Mouse (Mus musculus) forebrain, embryonic 14.5 days (tissue): ENCODE data around the gene Syngr3. TPM values are rescaled to one million over a fixed set of nuclear protein-coding genes. Genes with fewer than 3 reads are reported as not detected.
"Not testable (repeated sequence)": the region's sequence is repeated elsewhere in the genome, so short reads cannot be mapped to it uniquely, and the experiment has no call there.

Experiments used
- ATAC-seq: fragments of 200-750 bp; cut with Nextera tagmentation; 2 replicates; pipeline ENCODE4 v1.8.0; 2017; ENCODE audit warnings: mild to moderate bottlenecking, moderate library complexity
- DNase-seq: peaks from one replicate; pipeline ENCODE4 v3.0.0-alpha.2; 2015; ENCODE audit warnings: low spot score
- H3K27ac ChIP-seq: fragments of 300-500 bp; sonication (generic); 2 replicates; pipeline ENCODE4 v1.5.1; 2014; ENCODE audit warnings: low read depth, mild to moderate bottlenecking, control low read depth, low read length, moderate library complexity
- H3K27me3 ChIP-seq: fragments of 300-500 bp; sonication (generic); replicated peaks from 2 replicates; pipeline ENCODE4 v1.6.1; 2014; ENCODE audit warnings: low read length, control low read depth, mixed read lengths; ENCODE audit not compliant: control insufficient read depth, insufficient read depth
- H3K36me3 ChIP-seq: fragments of 300-500 bp; sonication (generic); 2 replicates; pipeline ENCODE4 v1.6.1; 2014; ENCODE audit warnings: low read length, control low read depth; ENCODE audit not compliant: control insufficient read depth, insufficient read depth
- H3K4me1 ChIP-seq: fragments of 300-500 bp; sonication (generic); 2 replicates; pipeline ENCODE4 v1.6.1; 2014; ENCODE audit warnings: antibody characterized with exemption, low read length, control low read depth; ENCODE audit not compliant: control insufficient read depth, insufficient read depth
- H3K4me2 ChIP-seq: fragments of 300-500 bp; sonication (generic); 2 replicates; pipeline ENCODE4 v1.6.1; 2014; ENCODE audit warnings: mild to moderate bottlenecking, control low read depth, low read length
- H3K4me3 ChIP-seq: fragments of 300-500 bp; sonication (generic); 2 replicates; pipeline ENCODE4 v1.5.1; 2014; ENCODE audit warnings: low read depth, low read length, control low read depth
- H3K9ac ChIP-seq: fragments of 300-500 bp; sonication (generic); 2 replicates; pipeline ENCODE4 v1.6.1; 2014; ENCODE audit warnings: mild to moderate bottlenecking, low read length, control low read depth, moderate library complexity
- H3K9me3 ChIP-seq: fragments of 300-500 bp; sonication (generic); replicated peaks from 2 replicates; pipeline ENCODE4 v1.6.1; 2016; ENCODE audit warnings: low read length, control low read depth, mixed read lengths; ENCODE audit not compliant: control insufficient read depth
- WGBS: fragments of 180-500 bp; shearing (Covaris S2); extraction: QIAGEN DNeasy Blood & Tissue Kit; methylation state at CpG from one replicate; pipeline ENCODE4 v1.1.7; 2014; 5-methylcytosine and 5-hydroxymethylcytosine counted together
- polyA plus RNA-seq: library from polyadenylated mRNA; unstranded; fragments of >200 nt; fragmentation: Nextera tagmentation; extraction: Ambion mirVana; gene quantifications from 2 replicates; pipeline ENCODE4 v1.2.1, GENCODE M21; 2014

The Syngr3 gene
- polyA plus RNA-seq, 1 experiment from 2014 or later: 105 TPM

GRCm38 (mm10) chr17:24676187-24676586 lies 13.6 kb downstream of the Syngr3 start:
- WGBS: 56% methylated on average over 2 of the region's 2 CpGs
- peaks cover 46% of the 10 kb centered on the region for H3K36me3 ChIP-seq
- no peak overlapping the region for H3K9ac ChIP-seq
- H3K9me3 ChIP-seq: no peaks in the 10 kb centered on the region
- H3K4me3 ChIP-seq: no peak overlapping the region
- ATAC-seq (no peak), DNase-seq (peak; percentile 74)
- no peak overlapping the region for H3K4me2 ChIP-seq
- H3K27ac ChIP-seq: no peak overlapping the region
- H3K4me1 ChIP-seq: peaks cover 4% of the 10 kb centered on the region
- no peaks in the 10 kb centered on the region for H3K27me3 ChIP-seq

- peaks cover 14% of the 10 kb centered on the region for H3K4me1 ChIP-seq
- ATAC-seq (no peak), DNase-seq (no peak)
- H3K9ac ChIP-seq: no peak overlapping the region
- H3K27me3 ChIP-seq: no peaks in the 10 kb centered on the region
- WGBS: 80% methylated on average over 7 of the region's 7 CpGs
- peaks cover 27% of the 10 kb centered on the region for H3K36me3 ChIP-seq
- H3K4me3 ChIP-seq: no peak overlapping the region
- no peak overlapping the region for H3K27ac ChIP-seq
- H3K9me3 ChIP-seq: no peaks in the 10 kb centered on the region
- H3K4me2 ChIP-seq: no peak overlapping the region
Observed at GRCm38 (mm10) chr17:24674277-24674676, 15.5 kb downstream of the Syngr3 start.

GRCm38 (mm10) chr17:24672141-24672540 lies 17.6 kb downstream of the Syngr3 start:
- no peak overlapping the region for H3K4me3 ChIP-seq
- no peak overlapping the region for H3K4me2 ChIP-seq
- DNase-seq (no peak), ATAC-seq (no peak)
- H3K27ac ChIP-seq: no peak overlapping the region
- H3K27me3 ChIP-seq: no peaks in the 10 kb centered on the region
- peak overlapping the region; percentile 18; the same call in 1 of the 2 replicates for H3K9ac ChIP-seq
- 38% methylated on average over 5 of the region's 5 CpGs for WGBS
- H3K36me3 ChIP-seq: peaks cover 6% of the 10 kb centered on the region
- H3K4me1 ChIP-seq: peaks cover 18% of the 10 kb centered on the region
- H3K9me3 ChIP-seq: no peaks in the 10 kb centered on the region

GRCm38 (mm10) chr17:24671346-24671745 lies 18.4 kb downstream of the Syngr3 start:
- Histone ChIP-seq H3K4me2 (peak overlapping the region; percentile 84), H3K36me3 (no peaks in the 10 kb centered on the region), H3K9me3 (no peaks in the 10 kb centered on the region), H3K27me3 (no peaks in the 10 kb centered on the region), H3K9ac (peak overlapping the region; percentile 96; the same call in 1 of the 2 replicates), H3K4me3 (no peak overlapping the region), H3K4me1 (peaks cover 18% of the 10 kb centered on the region), H3K27ac (0 out of 2 replicates have a peak overlapping the region, but pooled peaks have one; percentile 27)
- no peak for ATAC-seq
- DNase-seq: no peak
- WGBS: 77% methylated on average over 5 of the region's 5 CpGs

- H3K4me2 ChIP-seq: peak overlapping the region; percentile 84
- peak overlapping the region; percentile 76; the same call in 1 of the 2 replicates for H3K27ac ChIP-seq
- peaks cover 18% of the 10 kb centered on the region for H3K4me1 ChIP-seq
- H3K27me3 ChIP-seq: no peaks in the 10 kb centered on the region
- peak overlapping the region; percentile 96 for H3K9ac ChIP-seq
- H3K9me3 ChIP-seq: no peaks in the 10 kb centered on the region
- peak overlapping the region; percentile 96 for H3K4me3 ChIP-seq
- no peaks in the 10 kb centered on the region for H3K36me3 ChIP-seq
- DNase-seq (no peak), ATAC-seq (no peak)
- 13% methylated on average over 8 of the region's 8 CpGs for WGBS
Observed at GRCm38 (mm10) chr17:24670246-24670844, 19.4 kb downstream of the Syngr3 start.

- Histone ChIP-seq H3K27me3 (no peaks in the 10 kb centered on the region), H3K9me3 (no peaks in the 10 kb centered on the region), H3K36me3 (no peaks in the 10 kb centered on the region), H3K4me1 (peaks cover 18% of the 10 kb centered on the region), H3K27ac (peak within 1 kb of the TSS; percentile 76), H3K4me3 (peak within 1 kb of the TSS; percentile 96), H3K4me2 (peak within 1 kb of the TSS; percentile 84), H3K9ac (peak within 1 kb of the TSS; percentile 96)
- WGBS: under 1% methylated on average over 78 of the region's 80 CpGs
- ATAC-seq: peak; percentile 100
- peak; percentile 97 for DNase-seq
Observed at GRCm38 (mm10) chr17:24669545-24670245, 20.1 kb downstream of the Syngr3 start, which contains the start of gene Zfp598. Gene Zfp598, plus strand, starts transcription at chr17:24669687.

GRCm38 (mm10) chr17:24669214-24669544 lies 20.6 kb downstream of the Syngr3 start:
- not testable (repeated sequence) for H3K27me3 ChIP-seq, H3K9me3 ChIP-seq, H3K36me3 ChIP-seq, DNase-seq
- peak overlapping the region; percentile 76 for H3K27ac ChIP-seq
- WGBS: 13% methylated on average over 15 of the region's 15 CpGs
- H3K9ac ChIP-seq: peak overlapping the region; percentile 96
- peaks cover 18% of the 10 kb centered on the region for H3K4me1 ChIP-seq
- peak overlapping the region; percentile 96 for H3K4me3 ChIP-seq
- ATAC-seq: peak; percentile 43
- H3K4me2 ChIP-seq: peak overlapping the region; percentile 84

GRCm38 (mm10) chr17:24667416-24667815 lies 22.3 kb downstream of the Syngr3 start:
- H3K9me3 ChIP-seq: no peaks in the 10 kb centered on the region
- DNase-seq: peak; percentile 66
- 36% methylated on average over 6 of the region's 6 CpGs for whole genome bisulfite sequencing
- no peaks in the 10 kb centered on the region for H3K27me3 ChIP-seq
- ATAC-seq: no peak
- H3K4me2 ChIP-seq: no peak overlapping the region
- H3K27ac ChIP-seq: no peak overlapping the region
- no peak overlapping the region for H3K9ac ChIP-seq
- H3K4me1 ChIP-seq: peaks cover 18% of the 10 kb centered on the region
- no peak overlapping the region for H3K4me3 ChIP-seq
- no peaks in the 10 kb centered on the region for H3K36me3 ChIP-seq

GRCm38 (mm10) chr17:24667011-24667410 lies 22.7 kb downstream of the Syngr3 start:
- ATAC-seq, H3K9ac ChIP-seq, H3K9me3 ChIP-seq, H3K27ac ChIP-seq, H3K4me2 ChIP-seq, H3K4me3 ChIP-seq, H3K27me3 ChIP-seq, H3K36me3 ChIP-seq, DNase-seq: not testable (repeated sequence)
- H3K4me1 ChIP-seq: peaks cover 18% of the 10 kb centered on the region
- 75% methylated on average over 7 of the region's 7 CpGs for WGBS
